Mouse (Mus musculus): ENCODE measurements around the gene Cfap61.

- TF ChIP-seq CTCF (IDR thresholded peaks at IDR 0.05; ENCODE audit: borderline replicate concordance, insufficient read depth, low read length) = no peak
- TF ChIP-seq POLR2A (IDR thresholded peaks at IDR 0.05; ENCODE audit: low read depth, low read length) = no peak
Measured at GRCm38 (mm10) chr2:146010816-146011215, 76.2 kb downstream of the Cfap61 start.

All from embryonic fibroblast, embryonic 13.5 days (primary cell).